Mouse (Mus musculus): Measurements from ENCODE around the gene Adora2a. TPM values are rescaled to one million over a fixed set of nuclear protein-coding genes. Genes with fewer than 3 reads are reported as not detected.
"Not testable (repeated sequence)": the region's sequence is repeated elsewhere in the genome, so short reads cannot be mapped to it uniquely, and the experiment has no call there.

Gene Adora2a
- polyA plus RNA-seq, 1 experiment from 2014 or later: 3.5 TPM

GRCm38 (mm10) chr10:75334175-75334574, 17.5 kb downstream of the Adora2a start:
- no peak overlapping the region for H3K27ac ChIP-seq
- no peaks in the 10 kb centered on the region for H3K9me3 ChIP-seq
- 54% methylated on average over 7 of the region's 7 CpGs for WGBS
- no peak overlapping the region for H3K4me3 ChIP-seq
- H3K4me1 ChIP-seq: peaks cover 10% of the 10 kb centered on the region; the same call in 1 of the 2 replicates
- DNase-seq (ENCODE audit: low spot score): no peak
- no peaks in the 10 kb centered on the region for H3K27me3 ChIP-seq (ENCODE audit: insufficient read depth, poor library complexity, severe bottlenecking)
- H3K36me3 ChIP-seq: peaks cover 10% of the 10 kb centered on the region; the same call in 1 of the 2 replicates

GRCm38 (mm10) chr10:75335075-75335474, 18.4 kb downstream of the Adora2a start:
- H3K36me3 ChIP-seq: peaks cover 10% of the 10 kb centered on the region; the same call in 1 of the 2 replicates
- H3K4me1 ChIP-seq: peaks cover 10% of the 10 kb centered on the region; the same call in 1 of the 2 replicates
- H3K4me3 ChIP-seq: no peak overlapping the region
- 84% methylated on average over 6 of the region's 6 CpGs for WGBS
- H3K27me3 ChIP-seq (ENCODE audit: insufficient read depth, poor library complexity, severe bottlenecking): no peaks in the 10 kb centered on the region
- no peak overlapping the region for H3K27ac ChIP-seq
- no peaks in the 10 kb centered on the region for H3K9me3 ChIP-seq
- DNase-seq (ENCODE audit: low spot score): no peak

GRCm38 (mm10) chr10:75337231-75337630, 20.6 kb downstream of the Adora2a start:
- H3K4me3 ChIP-seq: no peak overlapping the region
- H3K36me3 ChIP-seq: peaks cover 10% of the 10 kb centered on the region; the same call in 1 of the 2 replicates
- DNase-seq (ENCODE audit: low spot score): no peak
- no peaks in the 10 kb centered on the region for H3K27me3 ChIP-seq (ENCODE audit: insufficient read depth, poor library complexity, severe bottlenecking)
- no peaks in the 10 kb centered on the region for H3K9me3 ChIP-seq
- 84% methylated on average over 10 of the region's 10 CpGs for WGBS
- peaks cover 10% of the 10 kb centered on the region; the same call in 1 of the 2 replicates for H3K4me1 ChIP-seq
- no peak overlapping the region for H3K27ac ChIP-seq

DNA sequence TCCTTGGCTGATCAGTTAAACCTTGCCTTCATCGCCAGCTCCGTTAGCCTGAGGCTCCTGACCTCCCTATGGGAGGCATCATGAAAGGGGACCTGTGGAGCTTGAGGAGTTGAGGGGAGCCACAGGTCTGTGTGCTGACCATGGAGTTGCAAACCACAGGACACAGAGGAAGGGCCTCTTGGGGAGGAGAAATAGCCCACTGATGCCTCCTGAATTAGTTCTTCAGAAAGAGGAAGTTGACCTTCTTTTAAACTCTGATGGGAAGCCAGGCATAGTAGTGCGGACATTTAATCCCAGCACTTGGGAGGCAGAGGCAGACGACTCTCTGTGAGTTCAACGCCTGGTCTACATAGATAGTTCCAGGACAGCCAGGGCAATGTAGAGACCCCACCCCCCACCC, 22.2 kb downstream of the Adora2a start:
- Histone ChIP-seq H3K27ac (no peak overlapping the region), H3K27me3 (ENCODE audit: insufficient read depth, poor library complexity, severe bottlenecking) (no peaks in the 10 kb centered on the region), H3K4me1 (peaks cover 5% of the 10 kb centered on the region; the same call in 1 of the 2 replicates), H3K4me3 (no peak overlapping the region), H3K36me3 (peaks cover 4% of the 10 kb centered on the region; the same call in 1 of the 2 replicates), H3K9me3 (no peaks in the 10 kb centered on the region)
- no peak for DNase-seq (ENCODE audit: low spot score)
- 83% methylated on average over 5 of the region's 5 CpGs for WGBS

DNA sequence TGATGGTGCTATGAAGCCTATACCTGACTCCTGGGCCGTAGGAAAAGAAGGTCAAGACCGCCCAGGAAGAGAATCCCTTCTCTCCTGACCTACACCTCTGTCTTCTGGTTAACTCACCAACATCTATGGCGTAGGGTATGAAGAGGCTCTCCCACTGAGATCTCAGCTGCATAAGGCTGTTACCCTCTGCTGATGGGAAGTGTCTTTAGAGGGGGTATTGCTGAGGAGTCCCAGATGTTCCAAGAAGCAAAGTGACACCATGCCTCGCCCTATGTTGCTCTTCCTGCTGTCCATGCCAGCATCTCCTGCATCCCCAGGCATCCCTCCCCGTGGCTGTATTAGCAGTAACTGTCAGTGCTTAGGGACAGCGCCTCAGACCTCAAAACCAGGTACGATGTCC, 22.7 kb downstream of the Adora2a start:
- no peaks in the 10 kb centered on the region for H3K27me3 ChIP-seq (ENCODE audit: insufficient read depth, poor library complexity, severe bottlenecking)
- no peak overlapping the region for H3K4me3 ChIP-seq
- no peaks in the 10 kb centered on the region for H3K9me3 ChIP-seq
- no peak for DNase-seq (ENCODE audit: low spot score)
- no peak overlapping the region for H3K27ac ChIP-seq
- H3K36me3 ChIP-seq: peaks cover 4% of the 10 kb centered on the region; the same call in 1 of the 2 replicates
- H3K4me1 ChIP-seq: no peaks in the 10 kb centered on the region
- 75% methylated on average over 7 of the region's 7 CpGs for WGBS

GRCm38 (mm10) chr10:75341936-75342335, 25.3 kb downstream of the Adora2a start:
- H3K4me3 ChIP-seq: no peak overlapping the region
- H3K36me3 ChIP-seq: no peaks in the 10 kb centered on the region
- no peak overlapping the region for H3K27ac ChIP-seq
- 0 out of 2 replicates have a peak, but pooled peaks cover 5% of the 10 kb centered on the region for H3K4me1 ChIP-seq
- 30% methylated on average over 8 of the region's 8 CpGs for WGBS
- DNase-seq (ENCODE audit: low spot score): no peak
- H3K27me3 ChIP-seq (ENCODE audit: insufficient read depth, poor library complexity, severe bottlenecking): no peaks in the 10 kb centered on the region
- peaks cover 4% of the 10 kb centered on the region; the same call in 1 of the 2 replicates for H3K9me3 ChIP-seq

DNA sequence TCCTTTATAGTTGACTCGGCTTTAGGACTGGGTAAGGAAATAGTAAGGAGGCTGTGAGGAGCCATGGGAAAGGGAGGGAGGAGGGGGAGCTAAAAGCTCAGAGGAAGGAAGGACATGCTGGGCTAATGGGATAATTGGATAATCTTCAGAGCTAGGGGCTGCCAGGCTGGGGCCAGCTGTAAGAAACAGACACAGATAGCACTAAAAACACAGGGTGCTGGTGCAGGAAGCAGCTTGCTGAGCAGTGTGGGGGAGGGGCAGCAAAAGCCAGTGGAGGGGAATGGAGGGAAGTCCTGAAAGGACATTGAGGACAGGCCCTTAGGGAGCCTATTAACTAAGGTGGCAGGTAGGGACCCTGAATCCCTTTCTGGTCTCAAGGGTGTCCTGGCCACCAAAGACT, 27.9 kb downstream of the Adora2a start:
- H3K36me3 ChIP-seq; H3K27me3 ChIP-seq (ENCODE audit: insufficient read depth, poor library complexity, severe bottlenecking); H3K4me1 ChIP-seq; H3K4me3 ChIP-seq; H3K27ac ChIP-seq; H3K9me3 ChIP-seq: not testable (repeated sequence)
- peak; percentile 68 for DNase-seq (ENCODE audit: low spot score)
- WGBS: 35% methylated on average over 1 of the region's 1 CpGs

DNA sequence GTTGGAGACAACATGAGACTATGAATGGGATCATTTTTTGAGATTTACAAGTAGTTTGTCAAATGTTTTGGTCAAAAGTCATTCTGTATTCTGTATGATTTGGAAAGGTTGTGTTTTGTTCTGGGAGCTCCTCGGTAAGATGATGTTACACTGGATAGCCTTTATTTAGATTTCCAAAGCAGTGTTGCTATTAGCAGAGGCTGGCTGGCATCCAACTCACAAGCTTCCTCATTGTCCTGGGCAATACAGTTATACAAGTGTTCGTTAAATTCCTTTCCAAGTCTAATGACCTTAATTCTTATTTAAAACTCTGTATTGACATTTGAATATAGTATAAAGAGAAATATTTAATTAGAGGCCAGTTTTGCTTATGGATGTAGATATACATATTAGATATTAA, 28.6 kb downstream of the Adora2a start:
- WGBS: 70% methylated on average over 2 of the region's 2 CpGs
- Histone ChIP-seq H3K36me3 (no peaks in the 10 kb centered on the region), H3K27ac (no peak overlapping the region), H3K9me3 (peaks cover 4% of the 10 kb centered on the region; the same call in 1 of the 2 replicates), H3K4me1 (0 out of 2 replicates have a peak, but pooled peaks cover 5% of the 10 kb centered on the region), H3K4me3 (no peak overlapping the region), H3K27me3 (ENCODE audit: insufficient read depth, poor library complexity, severe bottlenecking) (no peaks in the 10 kb centered on the region)
- peak; percentile 39 for DNase-seq (ENCODE audit: low spot score)

DNA sequence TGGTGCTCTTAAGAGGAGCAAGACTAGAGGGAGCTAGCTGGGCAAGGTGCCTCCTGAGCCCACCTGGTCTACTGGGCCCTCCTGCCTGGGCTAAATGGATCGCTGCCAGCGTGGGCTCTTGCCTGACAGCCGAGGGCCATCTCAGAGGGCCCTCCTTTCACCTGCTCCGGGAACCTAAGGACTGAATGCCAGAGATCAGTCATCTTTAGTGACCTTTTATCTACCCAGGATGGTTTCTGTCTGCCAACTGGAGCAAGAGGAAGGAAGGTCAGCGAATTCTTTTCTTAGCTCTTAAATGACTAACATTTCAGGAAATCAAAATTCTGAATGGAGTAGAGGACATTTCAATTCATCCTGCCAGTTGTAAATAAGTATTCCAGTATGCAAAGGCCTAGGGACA, 33.9 kb downstream of the Adora2a start:
- Histone ChIP-seq H3K36me3 (no peaks in the 10 kb centered on the region), H3K27me3 (ENCODE audit: insufficient read depth, poor library complexity, severe bottlenecking) (no peaks in the 10 kb centered on the region), H3K27ac (no peak overlapping the region), H3K4me1 (peaks cover 13% of the 10 kb centered on the region), H3K9me3 (peaks cover 4% of the 10 kb centered on the region; the same call in 1 of the 2 replicates), H3K4me3 (no peak overlapping the region)
- DNase-seq (ENCODE audit: low spot score): no peak
- WGBS: 78% methylated on average over 5 of the region's 5 CpGs

- 92% methylated on average over 12 of the region's 12 CpGs for WGBS
- peaks cover 17% of the 10 kb centered on the region for H3K4me1 ChIP-seq
- DNase-seq (ENCODE audit: low spot score): peak; percentile 71
- no peaks in the 10 kb centered on the region for H3K27me3 ChIP-seq (ENCODE audit: insufficient read depth, poor library complexity, severe bottlenecking)
- no peaks in the 10 kb centered on the region for H3K9me3 ChIP-seq
- H3K4me3 ChIP-seq: no peak overlapping the region
- no peaks in the 10 kb centered on the region for H3K36me3 ChIP-seq
- no peak overlapping the region for H3K27ac ChIP-seq
Measured at GRCm38 (mm10) chr10:75352541-75352940, 35.9 kb downstream of the Adora2a start.

- not testable (repeated sequence) for H3K36me3 ChIP-seq; H3K4me3 ChIP-seq; DNase-seq (ENCODE audit: low spot score); H3K9me3 ChIP-seq; H3K27me3 ChIP-seq (ENCODE audit: insufficient read depth, poor library complexity, severe bottlenecking)
- Histone ChIP-seq H3K27ac (peak overlapping the region; percentile 44; the same call in 1 of the 2 replicates), H3K4me1 (peaks cover 17% of the 10 kb centered on the region)
- WGBS: 24% methylated on average over 9 of the region's 9 CpGs
Measured at GRCm38 (mm10) chr10:75353838-75354241, 37.2 kb downstream of the Adora2a start.

DNA sequence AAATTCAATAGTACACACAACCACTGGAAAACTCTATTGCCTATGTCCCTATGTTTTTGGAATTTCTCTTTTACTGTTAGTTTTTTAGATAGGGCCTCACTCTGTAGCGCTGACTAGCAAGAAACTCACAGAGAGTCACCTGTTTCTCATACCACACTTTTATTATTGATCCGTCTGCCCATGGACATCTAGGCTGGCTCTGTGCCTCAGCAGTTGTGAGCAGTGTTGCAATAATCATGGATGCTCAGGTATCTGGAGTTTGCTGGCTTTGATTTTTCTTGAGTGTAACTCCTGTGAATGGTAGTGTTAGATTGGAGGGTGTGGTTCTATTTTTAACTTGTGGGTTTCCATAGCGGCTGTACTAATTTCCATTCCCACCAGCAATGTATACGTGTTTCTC, 38.7 kb downstream of the Adora2a start:
- Histone ChIP-seq H3K9me3 (no peaks in the 10 kb centered on the region), H3K27ac (no peak overlapping the region), H3K36me3 (no peaks in the 10 kb centered on the region), H3K27me3 (ENCODE audit: insufficient read depth, poor library complexity, severe bottlenecking) (no peaks in the 10 kb centered on the region), H3K4me3 (no peak overlapping the region), H3K4me1 (peaks cover 17% of the 10 kb centered on the region)
- 44% methylated on average over 4 of the region's 4 CpGs for WGBS
- no peak for DNase-seq (ENCODE audit: low spot score)

GRCm38 (mm10) chr10:75364214-75364690, 47.6 kb downstream of the Adora2a start:
- peaks cover 25% of the 10 kb centered on the region for H3K4me1 ChIP-seq
- not testable (repeated sequence) for H3K4me3 ChIP-seq; H3K9me3 ChIP-seq; DNase-seq (ENCODE audit: low spot score); H3K36me3 ChIP-seq; H3K27me3 ChIP-seq (ENCODE audit: insufficient read depth, poor library complexity, severe bottlenecking)
- peak overlapping the region; percentile 79 for H3K27ac ChIP-seq
- 16% methylated on average over 1 of the region's 1 CpGs for WGBS

- WGBS: 81% methylated on average over 9 of the region's 9 CpGs
- Histone ChIP-seq H3K27ac (peak overlapping the region; percentile 79), H3K9me3 (no peaks in the 10 kb centered on the region), H3K4me1 (peaks cover 25% of the 10 kb centered on the region), H3K4me3 (no peak overlapping the region), H3K27me3 (ENCODE audit: insufficient read depth, poor library complexity, severe bottlenecking) (no peaks in the 10 kb centered on the region), H3K36me3 (no peaks in the 10 kb centered on the region)
- no peak for DNase-seq (ENCODE audit: low spot score)
Measured at GRCm38 (mm10) chr10:75364796-75365195, 48.1 kb downstream of the Adora2a start.

All from heart, embryonic 10.5 days (tissue).